Mouse (Mus musculus): ENCODE measurements at regions not wholly inside any gene's neighbourhood (a gene's known extent, or its start where the extent isn't known, plus 50 kb on each side); places are given as distances from the start of the nearest gene placed in this dataset.
A peak's percentile ranks its signal among the peaks of the same experiment; 100 is the strongest.

DNA sequence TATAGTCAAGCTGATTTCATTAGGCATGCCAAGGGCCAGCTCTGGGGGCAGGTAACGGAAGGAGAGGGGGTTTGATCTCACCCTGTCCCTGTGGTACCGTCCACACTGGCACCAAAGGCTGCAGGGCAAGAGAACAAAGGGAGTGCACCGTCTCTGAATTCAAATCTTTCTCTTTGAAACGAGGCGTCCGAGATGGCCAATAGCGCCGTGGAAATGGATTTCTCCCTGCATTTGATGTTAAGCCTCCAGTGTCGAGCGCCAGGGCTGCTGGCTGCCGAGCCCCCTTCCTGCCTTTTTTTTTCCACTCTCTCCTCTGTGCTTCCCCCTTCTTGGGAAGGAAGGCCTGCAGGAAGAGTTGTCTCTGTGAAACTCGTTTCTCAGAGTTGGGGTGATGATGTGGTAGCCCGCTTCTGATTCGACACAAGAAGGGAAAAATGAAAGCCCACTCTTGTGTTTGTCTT lies 235.5 kb downstream of the 3110018I06Rik start:
- Histone ChIP-seq H3K36me3 (ENCODE audit: control insufficient read depth, insufficient read depth, low read length) (no peaks in the 10 kb centered on the region), H3K9ac (ENCODE audit: low read length) (no peak overlapping the region), H3K9me3 (replicated peaks; ENCODE audit: control insufficient read depth, low read length) (0 out of 2 replicates have a peak, but pooled peaks cover 2% of the 10 kb centered on the region), H3K4me1 (ENCODE audit: control insufficient read depth, insufficient read depth, low read length) (peaks cover 2% of the 10 kb centered on the region; the same call in 1 of the 2 replicates), H3K4me2 (ENCODE audit: low read length) (no peak overlapping the region), H3K27ac (ENCODE audit: low read depth, low read length) (no peak overlapping the region), H3K27me3 (replicated peaks; ENCODE audit: control insufficient read depth, insufficient read depth, low read length) (no peaks in the 10 kb centered on the region), H3K4me3 (ENCODE audit: low read depth, low read length) (no peak overlapping the region)
- DNase-seq (ENCODE audit: low spot score) (peak; percentile 31), ATAC-seq (no peak)
- WGBS = 52% methylated on average over 14 of the region's 14 CpGs

GRCm38 (mm10) chr12:107724467-107724866 lies 236.0 kb downstream of the 3110018I06Rik start:
- DNase-seq (ENCODE audit: low spot score) (no peak), ATAC-seq (no peak)

DNA sequence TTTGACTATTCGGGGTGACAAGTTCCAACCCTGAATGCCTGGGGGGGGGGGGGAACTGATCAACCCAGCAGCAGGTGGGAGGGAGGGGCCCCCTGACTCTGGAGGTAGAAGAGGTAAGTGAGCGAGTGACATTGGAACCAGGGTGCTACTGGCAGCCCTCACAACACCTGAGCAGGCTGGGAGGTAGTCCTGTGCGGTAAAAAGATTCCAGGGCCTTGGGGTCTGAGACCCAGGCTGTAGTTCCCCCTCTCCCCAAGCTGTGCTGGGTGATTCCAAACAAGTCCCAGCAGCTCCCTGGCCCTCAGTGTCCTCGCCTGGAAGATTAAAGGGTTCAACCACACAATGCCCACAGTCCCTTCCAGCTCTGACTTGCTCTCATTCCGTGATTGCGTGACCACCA lies 240.4 kb downstream of the 3110018I06Rik start:
- no peaks in the 10 kb centered on the region; the same call in 1 of the 2 replicates for H3K4me1 ChIP-seq (ENCODE audit: control insufficient read depth, insufficient read depth, low read length)
- no peak for ATAC-seq
- no peak overlapping the region for H3K4me2 ChIP-seq (ENCODE audit: low read length)
- 80% methylated on average over 6 of the region's 6 CpGs for WGBS
- 0 out of 2 replicates have a peak, but pooled peaks cover 2% of the 10 kb centered on the region for H3K9me3 ChIP-seq (replicated peaks; ENCODE audit: control insufficient read depth, low read length)
- no peaks in the 10 kb centered on the region for H3K27me3 ChIP-seq (replicated peaks; ENCODE audit: control insufficient read depth, insufficient read depth, low read length)
- H3K4me3 ChIP-seq (ENCODE audit: low read depth, low read length) = no peak overlapping the region
- H3K27ac ChIP-seq (ENCODE audit: low read depth, low read length) = no peak overlapping the region
- no peaks in the 10 kb centered on the region for H3K36me3 ChIP-seq (ENCODE audit: control insufficient read depth, insufficient read depth, low read length)
- no peak overlapping the region for H3K9ac ChIP-seq (ENCODE audit: low read length)
- DNase-seq (ENCODE audit: low spot score) = no peak

More at GRCm38 (mm10) chr12:107724467-107724866, 236.0 kb downstream of the 3110018I06Rik start:
- H3K36me3 ChIP-seq (ENCODE audit: control insufficient read depth, insufficient read depth, low read length) = no peaks in the 10 kb centered on the region
- no peak overlapping the region for H3K4me2 ChIP-seq (ENCODE audit: low read length)
- no peak overlapping the region for H3K27ac ChIP-seq (ENCODE audit: low read depth, low read length)
- H3K4me3 ChIP-seq (ENCODE audit: low read depth, low read length) = no peak overlapping the region
- peaks cover 2% of the 10 kb centered on the region; the same call in 1 of the 2 replicates for H3K4me1 ChIP-seq (ENCODE audit: control insufficient read depth, insufficient read depth, low read length)
- WGBS = 62% methylated on average over 8 of the region's 8 CpGs
- no peak overlapping the region for H3K9ac ChIP-seq (ENCODE audit: low read length)
- H3K9me3 ChIP-seq (replicated peaks; ENCODE audit: control insufficient read depth, low read length) = 0 out of 2 replicates have a peak, but pooled peaks cover 2% of the 10 kb centered on the region
- H3K27me3 ChIP-seq (replicated peaks; ENCODE audit: control insufficient read depth, insufficient read depth, low read length) = no peaks in the 10 kb centered on the region

GRCm38 (mm10) chr12:107729301-107729700 lies 240.9 kb downstream of the 3110018I06Rik start:
- no peak for DNase-seq (ENCODE audit: low spot score)
- Histone ChIP-seq H3K9me3 (replicated peaks; ENCODE audit: control insufficient read depth, low read length) (0 out of 2 replicates have a peak, but pooled peaks cover 2% of the 10 kb centered on the region), H3K4me3 (ENCODE audit: low read depth, low read length) (no peak overlapping the region), H3K27me3 (replicated peaks; ENCODE audit: control insufficient read depth, insufficient read depth, low read length) (no peaks in the 10 kb centered on the region), H3K4me1 (ENCODE audit: control insufficient read depth, insufficient read depth, low read length) (no peaks in the 10 kb centered on the region), H3K9ac (ENCODE audit: low read length) (no peak overlapping the region), H3K4me2 (ENCODE audit: low read length) (no peak overlapping the region), H3K36me3 (ENCODE audit: control insufficient read depth, insufficient read depth, low read length) (no peaks in the 10 kb centered on the region), H3K27ac (ENCODE audit: low read depth, low read length) (no peak overlapping the region)
- no peak for ATAC-seq
- WGBS = 90% methylated on average over 11 of the region's 11 CpGs

- Histone ChIP-seq H3K4me2 (ENCODE audit: low read length) (no peak overlapping the region), H3K4me3 (ENCODE audit: low read depth, low read length) (no peak overlapping the region), H3K4me1 (ENCODE audit: control insufficient read depth, insufficient read depth, low read length) (no peaks in the 10 kb centered on the region), H3K9me3 (replicated peaks; ENCODE audit: control insufficient read depth, low read length) (0 out of 2 replicates have a peak, but pooled peaks cover 2% of the 10 kb centered on the region), H3K36me3 (ENCODE audit: control insufficient read depth, insufficient read depth, low read length) (no peaks in the 10 kb centered on the region), H3K9ac (ENCODE audit: low read length) (no peak overlapping the region), H3K27ac (ENCODE audit: low read depth, low read length) (no peak overlapping the region), H3K27me3 (replicated peaks; ENCODE audit: control insufficient read depth, insufficient read depth, low read length) (no peaks in the 10 kb centered on the region)
- ATAC-seq = no peak
- DNase-seq (ENCODE audit: low spot score) = no peak
- 76% methylated on average over 4 of the region's 4 CpGs for WGBS
Observed at GRCm38 (mm10) chr12:107730940-107731339, 242.5 kb downstream of the 3110018I06Rik start.

DNA sequence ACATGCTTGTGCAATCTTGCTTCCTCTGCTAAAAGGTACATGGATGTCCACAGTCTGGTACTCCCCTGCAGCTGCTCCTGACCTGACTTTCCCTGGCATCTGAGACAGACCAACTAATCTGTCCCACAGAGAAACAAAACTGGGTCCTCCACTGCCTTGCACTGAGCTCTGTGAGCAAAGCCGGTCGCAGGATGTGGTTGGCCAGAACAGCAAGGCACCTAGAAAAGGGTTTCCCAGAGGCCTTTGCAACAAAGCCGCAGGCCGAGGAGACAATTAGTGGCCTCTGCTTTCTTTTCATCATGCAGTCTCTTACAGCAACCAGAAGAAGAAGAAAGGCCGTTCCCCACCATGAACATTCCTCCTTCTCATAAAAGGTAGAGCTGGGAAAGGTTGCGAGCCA lies 246.1 kb downstream of the 3110018I06Rik start:
- Histone ChIP-seq H3K4me1 (ENCODE audit: control insufficient read depth, insufficient read depth, low read length) (no peaks in the 10 kb centered on the region), H3K27me3 (replicated peaks; ENCODE audit: control insufficient read depth, insufficient read depth, low read length) (no peaks in the 10 kb centered on the region), H3K9ac (ENCODE audit: low read length) (no peak overlapping the region), H3K36me3 (ENCODE audit: control insufficient read depth, insufficient read depth, low read length) (no peaks in the 10 kb centered on the region), H3K4me2 (ENCODE audit: low read length) (no peak overlapping the region), H3K9me3 (replicated peaks; ENCODE audit: control insufficient read depth, low read length) (no peaks in the 10 kb centered on the region), H3K4me3 (ENCODE audit: low read depth, low read length) (no peak overlapping the region), H3K27ac (ENCODE audit: low read depth, low read length) (no peak overlapping the region)
- 88% methylated on average over 6 of the region's 6 CpGs for WGBS
- no peak for DNase-seq (ENCODE audit: low spot score)
- no peak for ATAC-seq

DNA sequence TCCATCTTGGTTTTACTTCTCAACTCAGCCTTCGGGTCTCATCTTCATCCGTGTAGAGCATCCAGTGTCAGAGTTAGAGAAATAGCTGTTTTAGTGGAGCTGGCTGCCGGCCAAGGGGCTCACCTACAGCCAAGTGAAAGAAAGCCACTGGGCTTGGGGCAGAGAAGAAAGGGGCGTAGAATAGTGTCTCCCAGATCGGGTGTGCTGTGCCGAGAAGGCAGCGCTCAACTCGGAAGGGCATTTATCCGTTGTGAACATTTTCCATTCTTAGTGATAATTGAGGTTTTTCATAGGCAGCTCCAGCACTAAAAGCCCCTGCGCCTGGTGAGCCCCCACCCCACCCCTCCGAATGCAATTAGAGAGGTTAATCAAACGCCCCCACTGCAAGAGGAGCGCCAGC lies 254.2 kb downstream of the 3110018I06Rik start:
- WGBS = 17% methylated on average over 13 of the region's 13 CpGs
- H3K9ac ChIP-seq (ENCODE audit: low read length) = no peak overlapping the region
- H3K36me3 ChIP-seq (ENCODE audit: control insufficient read depth, insufficient read depth, low read length) = no peaks in the 10 kb centered on the region
- H3K27ac ChIP-seq (ENCODE audit: low read depth, low read length) = no peak overlapping the region
- no peaks in the 10 kb centered on the region for H3K27me3 ChIP-seq (replicated peaks; ENCODE audit: control insufficient read depth, insufficient read depth, low read length)
- peak overlapping the region; percentile 24; the same call in 1 of the 2 replicates for H3K4me2 ChIP-seq (ENCODE audit: low read length)
- H3K4me3 ChIP-seq (ENCODE audit: low read depth, low read length) = no peak overlapping the region
- 0 out of 2 replicates have a peak, but pooled peaks cover 8% of the 10 kb centered on the region for H3K4me1 ChIP-seq (ENCODE audit: control insufficient read depth, insufficient read depth, low read length)
- DNase-seq (ENCODE audit: low spot score) (peak; percentile 42), ATAC-seq (no peak)
- H3K9me3 ChIP-seq (replicated peaks; ENCODE audit: control insufficient read depth, low read length) = no peaks in the 10 kb centered on the region

- no peak for ATAC-seq
- no peak overlapping the region for H3K4me2 ChIP-seq (ENCODE audit: low read length)
- WGBS = 95% methylated on average over 8 of the region's 8 CpGs
Observed at GRCm38 (mm10) chr12:107744822-107745221, 256.4 kb downstream of the 3110018I06Rik start.

GRCm38 (mm10) chr12:107748481-107749380 lies 254.7 kb downstream of the Bcl11b start:
- H3K27ac ChIP-seq (ENCODE audit: low read depth, low read length) = no peak overlapping the region
- no peak overlapping the region for H3K9ac ChIP-seq (ENCODE audit: low read length)
- 88% methylated on average over 18 of the region's 18 CpGs for WGBS
- ATAC-seq (no peak), DNase-seq (ENCODE audit: low spot score) (no peak)
- no peaks in the 10 kb centered on the region for H3K9me3 ChIP-seq (replicated peaks; ENCODE audit: control insufficient read depth, low read length)
- peaks cover 11% of the 10 kb centered on the region for H3K4me1 ChIP-seq (ENCODE audit: control insufficient read depth, insufficient read depth, low read length)
- no peaks in the 10 kb centered on the region for H3K36me3 ChIP-seq (ENCODE audit: control insufficient read depth, insufficient read depth, low read length)
- H3K4me3 ChIP-seq (ENCODE audit: low read depth, low read length) = no peak overlapping the region
- H3K4me2 ChIP-seq (ENCODE audit: low read length) = no peak overlapping the region
- no peaks in the 10 kb centered on the region for H3K27me3 ChIP-seq (replicated peaks; ENCODE audit: control insufficient read depth, insufficient read depth, low read length)

More at GRCm38 (mm10) chr12:107744822-107745221, 256.4 kb downstream of the 3110018I06Rik start:
- no peak overlapping the region for H3K4me3 ChIP-seq (ENCODE audit: low read depth, low read length)
- no peak overlapping the region for H3K9ac ChIP-seq (ENCODE audit: low read length)
- H3K36me3 ChIP-seq (ENCODE audit: control insufficient read depth, insufficient read depth, low read length) = no peaks in the 10 kb centered on the region
- 0 out of 2 replicates have a peak, but pooled peaks cover 8% of the 10 kb centered on the region for H3K4me1 ChIP-seq (ENCODE audit: control insufficient read depth, insufficient read depth, low read length)
- H3K27ac ChIP-seq (ENCODE audit: low read depth, low read length) = no peak overlapping the region
- no peak for DNase-seq (ENCODE audit: low spot score)
- H3K27me3 ChIP-seq (replicated peaks; ENCODE audit: control insufficient read depth, insufficient read depth, low read length) = no peaks in the 10 kb centered on the region
- H3K9me3 ChIP-seq (replicated peaks; ENCODE audit: control insufficient read depth, low read length) = no peaks in the 10 kb centered on the region
